In the genomic region with DNA sequence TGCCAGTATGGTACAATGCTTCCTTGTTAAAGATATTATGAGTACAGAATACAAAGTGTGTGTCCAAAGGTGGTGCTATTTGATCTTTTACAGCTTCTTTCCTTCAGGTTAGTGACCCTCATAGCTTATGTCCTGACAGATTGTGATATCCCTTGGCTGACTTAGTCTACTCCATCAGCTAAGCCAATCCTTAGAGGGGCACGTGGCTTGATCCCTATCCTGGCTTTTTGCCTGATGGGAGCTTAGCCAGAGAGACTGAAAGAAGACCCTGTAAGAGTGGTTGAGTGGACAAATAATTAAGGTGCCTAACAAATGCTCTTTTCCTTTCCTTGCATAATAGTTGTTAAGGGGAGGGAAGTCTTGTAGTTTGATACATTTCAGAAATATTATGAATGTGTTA, we compare ENCODE assay signal across 10 mouse cellular contexts.
DNase-seq lines count a peak whose midpoint lies in the region; ATAC-seq and TF ChIP-seq lines count a peak whose summit lies in the region.
"Had no signal": no experiment of that assay in that cellular context is flagged by ENCODE, and none has a peak within 500 bp of the region (broad histone marks: within the 10 kb centered on the region; RNA-seq: fewer than 3 reads in every experiment).

No protein-coding gene starts in this region.

- H3K4me1 ChIP-seq in intestine, embryonic 16.5 days (ENCODE audit: control insufficient read depth, insufficient read depth, low read length) = peaks cover 3% of the 10 kb centered on the region
- H3K4me1 ChIP-seq in intestine, embryonic 15.5 days (replicated peaks) = no peaks in the 10 kb centered on the region
- peaks cover 15% of the 10 kb centered on the region for H3K4me1 ChIP-seq in midbrain, embryonic 13.5 days (replicated peaks)
- peaks cover 12% of the 10 kb centered on the region for H3K4me1 ChIP-seq in midbrain, embryonic 10.5 days
- no peaks in the 10 kb centered on the region for H3K4me1 ChIP-seq in hindbrain, embryonic 12.5 days
- no peaks in the 10 kb centered on the region for H3K4me1 ChIP-seq in midbrain, postnatal 0 days (ENCODE audit: insufficient read depth, low read length)
- H3K4me1 ChIP-seq: heart, embryonic 12.5 days had no signal

- H3K4me2 ChIP-seq in intestine, embryonic 16.5 days (ENCODE audit: low read depth, low read length) = no peak overlapping the region
- H3K4me2 ChIP-seq in intestine, embryonic 15.5 days (replicated peaks) = no peak overlapping the region
- no peak overlapping the region for H3K4me2 ChIP-seq in midbrain, embryonic 13.5 days (replicated peaks)
- no peak overlapping the region for H3K4me2 ChIP-seq in hindbrain, embryonic 12.5 days (replicated peaks)
- H3K4me2 ChIP-seq in midbrain, postnatal 0 days (ENCODE audit: low read depth, low read length, poor library complexity, severe bottlenecking) = no peak overlapping the region
- H3K4me2 ChIP-seq: heart, embryonic 12.5 days had no signal

- no peak overlapping the region for H3K27ac ChIP-seq in intestine, embryonic 16.5 days (ENCODE audit: low read length)
- no peak overlapping the region for H3K27ac ChIP-seq in intestine, embryonic 15.5 days
- no peak overlapping the region for H3K27ac ChIP-seq in midbrain, embryonic 13.5 days
- H3K27ac ChIP-seq in midbrain, embryonic 10.5 days (replicated peaks) = no peak overlapping the region
- H3K27ac ChIP-seq in hindbrain, embryonic 12.5 days = no peak overlapping the region
- no peak overlapping the region for H3K27ac ChIP-seq in midbrain, postnatal 0 days (ENCODE audit: low read depth, low read length)

- H3K36me3 ChIP-seq in intestine, embryonic 16.5 days (ENCODE audit: control insufficient read depth, insufficient read depth, low read length) = no peaks in the 10 kb centered on the region
- no peaks in the 10 kb centered on the region for H3K36me3 ChIP-seq in intestine, embryonic 15.5 days
- H3K36me3 ChIP-seq in midbrain, embryonic 13.5 days = peaks cover 23% of the 10 kb centered on the region
- peaks cover 83% of the 10 kb centered on the region for H3K36me3 ChIP-seq in midbrain, embryonic 10.5 days
- H3K36me3 ChIP-seq in hindbrain, embryonic 12.5 days = peaks cover 28% of the 10 kb centered on the region
- no peaks in the 10 kb centered on the region for H3K36me3 ChIP-seq in midbrain, postnatal 0 days (ENCODE audit: insufficient read depth, low read length)

- H3K9me3 ChIP-seq in intestine, embryonic 16.5 days (ENCODE audit: control insufficient read depth, low read length) = no peaks in the 10 kb centered on the region
- H3K9me3 ChIP-seq in intestine, embryonic 15.5 days = no peaks in the 10 kb centered on the region
- H3K9me3 ChIP-seq in midbrain, embryonic 13.5 days = no peaks in the 10 kb centered on the region
- H3K9me3 ChIP-seq in midbrain, embryonic 10.5 days (replicated peaks) = no peaks in the 10 kb centered on the region
- no peaks in the 10 kb centered on the region for H3K9me3 ChIP-seq in hindbrain, embryonic 12.5 days (replicated peaks)
- H3K9me3 ChIP-seq in midbrain, postnatal 0 days (ENCODE audit: low read length) = no peaks in the 10 kb centered on the region
- H3K9me3 ChIP-seq: heart, embryonic 12.5 days had no signal

- TF ChIP-seq CTCF in midbrain, postnatal 0 days (IDR thresholded peaks at IDR 0.05) = no peak

- DNase-seq in midbrain, embryonic 10.5 days (ENCODE audit: low spot score) = no peak
- DNase-seq in midbrain, postnatal 0 days (ENCODE audit: low spot score) = peak; percentile 66
- DNase-seq in gastrocnemius, postnatal 25 days = no peak
- DNase-seq in Muller cell, postnatal 12 days (ENCODE audit: inconsistent ontology term) = no peak
- DNase-seq: liver, postnatal 0 days had no signal

- H3K4me3 ChIP-seq in intestine, embryonic 16.5 days (ENCODE audit: low read length) = no peak overlapping the region
- no peak overlapping the region for H3K4me3 ChIP-seq in intestine, embryonic 15.5 days (replicated peaks)
- H3K4me3 ChIP-seq in midbrain, embryonic 13.5 days (replicated peaks) = no peak overlapping the region
- no peak overlapping the region for H3K4me3 ChIP-seq in midbrain, embryonic 10.5 days
- H3K4me3 ChIP-seq in hindbrain, embryonic 12.5 days = no peak overlapping the region
- H3K4me3 ChIP-seq in midbrain, postnatal 0 days (ENCODE audit: low read depth, low read length) = no peak overlapping the region
- H3K4me3 ChIP-seq: heart, embryonic 12.5 days had no signal

- H3K27me3 ChIP-seq in intestine, embryonic 16.5 days (replicated peaks; ENCODE audit: control insufficient read depth, insufficient read depth, low read length) = no peaks in the 10 kb centered on the region
- no peaks in the 10 kb centered on the region for H3K27me3 ChIP-seq in intestine, embryonic 15.5 days (replicated peaks)
- no peaks in the 10 kb centered on the region for H3K27me3 ChIP-seq in midbrain, embryonic 13.5 days
- H3K27me3 ChIP-seq in midbrain, embryonic 10.5 days (ENCODE audit: low read depth, poor library complexity, severe bottlenecking) = no peaks in the 10 kb centered on the region
- no peaks in the 10 kb centered on the region for H3K27me3 ChIP-seq in hindbrain, embryonic 12.5 days
- H3K27me3 ChIP-seq in midbrain, postnatal 0 days (ENCODE audit: insufficient read depth, low read length) = no peaks in the 10 kb centered on the region
- H3K27me3 ChIP-seq: heart, embryonic 12.5 days had no signal

- peak; percentile 44; the same call in 1 of the 2 replicates for ATAC-seq in intestine, embryonic 16.5 days
- ATAC-seq in intestine, embryonic 15.5 days = no peak
- ATAC-seq in midbrain, embryonic 13.5 days = peak; percentile 59; the same call in 1 of the 2 replicates
- peak; percentile 26; the same call in 1 of the 2 replicates for ATAC-seq in hindbrain, embryonic 12.5 days (ENCODE audit: low FRiP score)
- ATAC-seq in midbrain, postnatal 0 days (ENCODE audit: low FRiP score) = peak; percentile 60
- ATAC-seq: liver, postnatal 0 days had no signal

- 55% methylated on average over 1 of the region's 1 CpGs for WGBS in intestine, embryonic 16.5 days
- WGBS in intestine, embryonic 15.5 days = 67% methylated on average over 1 of the region's 1 CpGs
- 57% methylated on average over 1 of the region's 1 CpGs for WGBS in midbrain, embryonic 13.5 days
- 64% methylated on average over 1 of the region's 1 CpGs for WGBS in midbrain, embryonic 10.5 days
- 80% methylated on average over 1 of the region's 1 CpGs for WGBS in hindbrain, embryonic 12.5 days
- WGBS in midbrain, postnatal 0 days = 54% methylated on average over 1 of the region's 1 CpGs

- no peak overlapping the region for H3K9ac ChIP-seq in intestine, embryonic 16.5 days (ENCODE audit: low read depth, low read length)
- no peak overlapping the region for H3K9ac ChIP-seq in intestine, embryonic 15.5 days
- no peak overlapping the region for H3K9ac ChIP-seq in midbrain, embryonic 13.5 days (replicated peaks)
- H3K9ac ChIP-seq in hindbrain, embryonic 12.5 days = no peak overlapping the region
- no peak overlapping the region for H3K9ac ChIP-seq in midbrain, postnatal 0 days (replicated peaks; ENCODE audit: low read length, poor library complexity, severe bottlenecking)
- H3K9ac ChIP-seq: heart, embryonic 12.5 days; liver, postnatal 0 days had no signal
